Mouse (Mus musculus) ES-E14 (cell line): Measurements from ENCODE around the gene Gm28551.

Experiments
- CHD2 ChIP-seq: IDR thresholded peaks from 2 replicates; pipeline ENCODE4 v1.6.1; 2014; ENCODE audit warnings: mild to moderate bottlenecking, low read depth, low read length, inconsistent platforms
- HCFC1 ChIP-seq: IDR thresholded peaks from 2 replicates; pipeline ENCODE4 v1.6.1; 2012; ENCODE audit warnings: low read length, inconsistent platforms, borderline replicate concordance; ENCODE audit not compliant: insufficient read depth
- MAFK ChIP-seq: IDR thresholded peaks from 2 replicates; pipeline ENCODE4 v1.6.1; 2014; ENCODE audit warnings: mild to moderate bottlenecking, low read depth, low read length, inconsistent platforms; ENCODE audit not compliant: insufficient read depth
- ZC3H11A ChIP-seq: IDR thresholded peaks from 2 replicates; pipeline ENCODE4 v1.6.1; 2012; ENCODE audit warnings: low read depth, mild to moderate bottlenecking, inconsistent platforms, low read length, borderline replicate concordance
- ZNF384 ChIP-seq: IDR thresholded peaks from 2 replicates; pipeline ENCODE4 v1.6.1; 2012; ENCODE audit warnings: low read depth, low read length, inconsistent platforms

- TF ChIP-seq CHD2: no peak
- TF ChIP-seq ZC3H11A: peak; percentile 31; the same call in 1 of the 2 replicates
- TF ChIP-seq ZNF384: no peak
- no peak for TF ChIP-seq MAFK
- TF ChIP-seq HCFC1: 0 out of 2 replicates have a peak, but pooled peaks have one; percentile 67
Measured at GRCm38 (mm10) chr1:53352327-53353261, at the start of gene Gm28551, which contains the start of the genes Asdurf and Asnsd1.
